ENCODE assay signal across 8 mouse cellular contexts in the genomic region with DNA sequence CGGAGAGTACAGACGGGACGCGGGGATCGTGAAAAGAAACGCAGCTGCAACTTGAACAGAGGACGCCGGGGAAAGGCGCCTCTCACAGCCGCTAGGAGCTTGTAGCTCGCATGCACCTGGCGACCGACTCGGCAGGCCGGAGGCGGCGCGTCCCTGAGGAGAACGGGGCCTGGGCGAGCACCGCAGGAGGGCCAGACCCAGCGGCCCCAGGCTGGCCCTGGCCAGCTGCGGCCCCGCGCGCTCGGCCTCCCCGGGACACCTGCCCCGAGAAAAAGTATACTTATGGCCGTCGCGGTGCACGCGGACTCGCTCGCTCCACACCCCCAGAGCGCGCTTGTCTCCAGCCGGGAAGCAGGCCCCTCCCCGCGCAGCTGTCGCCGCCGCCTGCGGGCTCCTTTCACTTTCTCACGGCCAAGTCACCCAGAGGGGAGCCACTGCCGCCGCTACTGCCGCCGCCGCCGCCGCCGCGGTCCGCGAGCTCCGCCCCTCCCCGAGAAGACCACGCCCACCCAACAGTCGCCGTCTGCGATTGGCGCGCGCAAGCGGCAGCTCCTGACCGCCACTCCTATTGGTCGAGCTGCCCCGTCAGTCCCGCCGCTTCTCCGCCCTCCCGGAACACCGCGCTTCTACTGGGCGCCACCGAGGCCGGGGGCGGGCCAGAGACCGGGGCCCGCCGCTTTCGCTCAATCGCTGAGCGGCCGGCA. TPM values are rescaled to one million over a fixed set of nuclear protein-coding genes. Genes with fewer than 3 reads are reported as not detected.
DNase-seq lines count a peak whose midpoint lies in the region; ATAC-seq and TF ChIP-seq lines count a peak whose summit lies in the region.

No protein-coding gene starts in this region.

- peak overlapping the region; percentile 58 for H3K4me3 ChIP-seq in cortical plate, adult 2 months (ENCODE audit: insufficient read depth, low read length)

- peak; percentile 89 for ATAC-seq in activated CD4-positive, CD25-positive, alpha-beta regulatory T cell, adult 4 months
- ATAC-seq in megakaryocyte progenitor cell, adult 5-6 weeks (replicated peaks; ENCODE audit: poor library complexity), result peak; percentile 78

- no peak for TF ChIP-seq CTCF in cortical plate, adult 2 months (IDR thresholded peaks at IDR 0.05; ENCODE audit: extremely low read depth, insufficient read depth, low read length)

- TF ChIP-seq POLR2A in cortical plate, adult 2 months (IDR thresholded peaks at IDR 0.05; ENCODE audit: extremely low read depth, insufficient read depth, low read length), result no peak

- H3K27ac ChIP-seq in cortical plate, adult 2 months (ENCODE audit: insufficient read depth, low read length), result peak overlapping the region; percentile 89

- peak; percentile 95 to 98 for DNase-seq in gastrocnemius, adult 8-10 months (ENCODE audit: low spot score in 2 of 2)
- peak; percentile 95 for DNase-seq in induced T-regulatory cell, adult 2 months (ENCODE audit: low read depth)
- peak; percentile 96 for DNase-seq in left cerebral cortex, adult 9 months (ENCODE audit: low spot score in 2 of 2)
- peak; percentile 98 for DNase-seq in right cerebral cortex, postnatal 14 days
- DNase-seq in urinary bladder, postnatal 36 days (ENCODE audit: low spot score in 2 of 2), result peak; percentile 94 to 98

- peaks cover 1% of the 10 kb centered on the region; the same call in 1 of the 2 replicates for H3K4me1 ChIP-seq in cortical plate, adult 2 months (ENCODE audit: control insufficient read depth, insufficient read depth, low read length)

RNA-seq across cellular contexts. Expression of gene Zbtb18, which starts 0.5 kb away (rescaled TPM):
- 1 to 10 TPM; 2.2 to 3.8 TPM for polyA plus RNA-seq in activated CD4-positive, CD25-positive, alpha-beta regulatory T cell, adult 4 months (2017; shearing (Covaris generic))
- 105 and 117 TPM in 2 replicates for polyA plus RNA-seq in cortical plate, adult 2 months (2012; rRNA removed)
- 100 to 1,000 TPM; 113 to 163 (median 126) TPM for total RNA-seq in gastrocnemius, adult 8-10 months (2022)
- total RNA-seq in megakaryocyte progenitor cell, adult 5-6 weeks (2015), result 52.6 and 55.8 TPM in 2 replicates
- 56.3 and 59.1 TPM in 2 replicates for total RNA-seq in megakaryocyte progenitor cell, adult 5-6 weeks (2017)

Comparison
In these comparisons a context has a peak if more than half of its experiments do, and no peak if none do; other contexts are left out.
1. Peak in every context shown above with its lines: DNase-seq, ATAC-seq, H3K4me3 ChIP-seq and H3K27ac ChIP-seq.